Mouse (Mus musculus): ENCODE results near the gene Pigb.
"Not testable (repeated sequence)": the region's sequence is repeated elsewhere in the genome, so short reads cannot be mapped to it uniquely, and the experiment has no call there.

- TF ChIP-seq POLR2A (IDR thresholded peaks at IDR 0.05; ENCODE audit: borderline replicate concordance, extremely low read depth, insufficient read depth, insufficient read length, poor library complexity, severe bottlenecking); CTCF (IDR thresholded peaks at IDR 0.05; ENCODE audit: borderline replicate concordance, extremely low read depth, insufficient read depth, insufficient read length): not testable (repeated sequence)
Measured at GRCm38 (mm10) chr9:73079349-73079748, 39.2 kb upstream of the Pigb start.
